Mouse (Mus musculus): Measurements from ENCODE around the gene Tmem63a. TPM values are rescaled to one million over a fixed set of nuclear protein-coding genes. Genes with fewer than 3 reads are reported as not detected.

The Tmem63a gene
- polyA plus RNA-seq, 1 experiment: 38.5 TPM

DNA sequence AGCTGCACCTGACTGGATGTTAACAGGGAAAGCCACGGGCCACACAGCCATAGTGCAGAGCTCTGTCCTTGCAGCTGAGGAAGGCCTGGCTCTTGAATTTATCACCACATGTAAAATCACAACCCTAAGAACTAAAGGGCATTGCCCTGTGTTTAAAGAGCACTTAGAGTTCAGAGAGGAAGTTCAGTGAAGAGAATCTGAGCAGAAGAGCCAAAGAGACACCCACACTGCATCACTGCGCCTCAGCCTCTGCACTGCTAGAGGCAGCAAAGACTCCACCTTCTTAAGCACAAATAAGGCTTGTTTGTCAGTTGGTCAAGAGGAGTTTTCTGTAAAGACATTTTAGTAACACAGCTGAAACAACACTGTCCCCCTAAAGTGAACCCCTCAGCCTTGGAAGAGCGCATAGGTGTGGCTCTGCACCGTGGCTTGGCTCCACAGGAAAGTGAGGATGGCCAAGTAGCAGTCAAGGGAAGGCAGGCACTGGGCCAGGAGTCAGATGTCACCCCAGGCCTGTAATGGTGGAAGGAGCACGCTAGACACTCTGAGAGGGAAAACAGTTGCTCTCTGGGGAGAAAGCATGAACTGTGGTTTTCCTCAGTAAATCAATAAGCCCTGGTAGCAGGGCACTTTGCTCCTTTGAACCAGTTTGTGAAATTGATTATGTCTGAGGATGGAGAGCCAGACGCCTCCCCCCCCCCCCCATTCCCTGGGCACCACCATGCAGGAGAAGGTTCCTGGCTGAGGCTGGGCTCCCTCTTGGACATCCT lies 72.8 kb downstream of the Tmem63a start:
- H3K36me3 ChIP-seq (ENCODE audit: control insufficient read depth, insufficient read depth): peaks cover 20% of the 10 kb centered on the region
- no peak for TF ChIP-seq MYOD1 (IDR thresholded peaks at IDR 0.05; ENCODE audit: control insufficient read depth, insufficient read length, low read depth)
- no peak for TF ChIP-seq CEBPB (IDR thresholded peaks at IDR 0.05; ENCODE audit: low read depth)
- no peak for TF ChIP-seq USF1 (IDR thresholded peaks at IDR 0.05; ENCODE audit: low read depth)
- no peak overlapping the region for H3K4me3 ChIP-seq (ENCODE audit: insufficient read depth, poor library complexity, severe bottlenecking)
- H3K79me2 ChIP-seq (ENCODE audit: control insufficient read depth, insufficient read depth): peaks cover 23% of the 10 kb centered on the region
- H3ac ChIP-seq (ENCODE audit: control insufficient read depth, insufficient read length, low read depth): no peak overlapping the region
- H3K27me3 ChIP-seq (ENCODE audit: control insufficient read depth, insufficient read depth, insufficient read length): no peaks in the 10 kb centered on the region
- H3K79me3 ChIP-seq (ENCODE audit: low read depth): peaks cover 2% of the 10 kb centered on the region

DNA sequence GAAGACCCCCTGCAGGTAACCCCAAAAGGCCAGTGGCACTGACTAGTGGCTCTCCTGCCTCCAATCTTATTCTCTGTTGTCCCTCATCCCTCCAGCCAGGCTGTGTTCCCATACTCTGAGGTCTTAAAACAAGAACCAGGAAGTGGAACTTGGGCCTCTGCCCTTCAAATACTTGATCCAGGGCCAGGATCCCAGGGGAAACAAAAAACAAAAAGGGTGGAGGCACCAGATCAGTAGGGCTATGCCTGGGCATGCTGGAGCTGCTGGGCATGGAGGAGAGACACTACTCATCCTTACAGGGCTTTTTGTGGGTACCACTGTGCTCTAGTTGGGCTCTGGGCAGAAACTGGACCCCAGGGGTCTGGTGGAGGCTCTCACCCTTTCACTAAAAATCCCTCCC lies 73.4 kb downstream of the Tmem63a start:
- H3K4me3 ChIP-seq (ENCODE audit: insufficient read depth, poor library complexity, severe bottlenecking): no peak overlapping the region
- H3K79me2 ChIP-seq (ENCODE audit: control insufficient read depth, insufficient read depth): peaks cover 23% of the 10 kb centered on the region
- H3K27me3 ChIP-seq (ENCODE audit: control insufficient read depth, insufficient read depth, insufficient read length): no peaks in the 10 kb centered on the region
- H3ac ChIP-seq (ENCODE audit: control insufficient read depth, insufficient read length, low read depth): no peak overlapping the region
- H3K79me3 ChIP-seq (ENCODE audit: low read depth): peaks cover 2% of the 10 kb centered on the region
- TF ChIP-seq MAX (IDR thresholded peaks at IDR 0.05): no peak
- TF ChIP-seq FOSL1 (IDR thresholded peaks at IDR 0.05; ENCODE audit: insufficient read depth, low read length, poor library complexity, severe bottlenecking): no peak
- peaks cover 20% of the 10 kb centered on the region for H3K36me3 ChIP-seq (ENCODE audit: control insufficient read depth, insufficient read depth)

DNA sequence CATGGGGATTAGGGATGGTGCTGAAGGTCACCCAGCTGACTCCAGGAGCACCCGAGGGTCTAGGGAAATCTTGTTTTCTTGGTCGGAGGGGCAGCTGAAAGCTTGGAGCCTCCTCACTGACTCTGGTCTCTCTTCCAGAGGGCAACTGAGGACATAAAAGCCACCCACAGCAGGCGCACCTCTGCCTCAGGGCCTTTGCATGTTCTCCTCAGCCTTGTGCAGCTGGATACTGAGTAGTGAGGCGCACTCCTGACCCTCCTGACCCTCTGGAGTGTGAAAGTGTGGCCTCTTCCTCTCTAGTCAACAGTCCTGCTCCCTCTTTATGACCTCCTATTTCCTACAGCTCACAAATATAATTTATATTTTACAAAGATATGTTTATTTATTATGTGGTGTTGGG lies 73.9 kb downstream of the Tmem63a start:
- H3ac ChIP-seq (ENCODE audit: control insufficient read depth, insufficient read length, low read depth): peak overlapping the region; percentile 14
- H3K27me3 ChIP-seq (ENCODE audit: control insufficient read depth, insufficient read depth, insufficient read length): no peaks in the 10 kb centered on the region
- no peak overlapping the region for H3K4me3 ChIP-seq (ENCODE audit: insufficient read depth, poor library complexity, severe bottlenecking)
- no peak for TF ChIP-seq CTCF (IDR thresholded peaks at IDR 0.05; ENCODE audit: control insufficient read depth, insufficient read depth, insufficient read length)
- TF ChIP-seq MAX (IDR thresholded peaks at IDR 0.05): no peak
- TF ChIP-seq FOSL1 (IDR thresholded peaks at IDR 0.05; ENCODE audit: insufficient read depth, low read length, poor library complexity, severe bottlenecking): no peak
- no peak for TF ChIP-seq CEBPB (IDR thresholded peaks at IDR 0.05; ENCODE audit: low read depth)
- no peak for TF ChIP-seq MYOD1 (IDR thresholded peaks at IDR 0.05; ENCODE audit: control insufficient read depth, insufficient read length, low read depth)
- TF ChIP-seq MYOG (IDR thresholded peaks at IDR 0.05; ENCODE audit: control insufficient read depth, extremely low read depth, insufficient read length): no peak
- TF ChIP-seq USF1 (IDR thresholded peaks at IDR 0.05; ENCODE audit: low read depth): no peak
- peaks cover 23% of the 10 kb centered on the region for H3K79me2 ChIP-seq (ENCODE audit: control insufficient read depth, insufficient read depth)
- peaks cover 2% of the 10 kb centered on the region for H3K79me3 ChIP-seq (ENCODE audit: low read depth)
- peaks cover 20% of the 10 kb centered on the region for H3K36me3 ChIP-seq (ENCODE audit: control insufficient read depth, insufficient read depth)

GRCm38 (mm10) chr1:181016532-181017131 lies 74.5 kb downstream of the Tmem63a start:
- H3K79me3 ChIP-seq (ENCODE audit: low read depth): peaks cover 2% of the 10 kb centered on the region

GRCm38 (mm10) chr1:181017212-181017711 lies 75.1 kb downstream of the Tmem63a start:
- H3K36me3 ChIP-seq (ENCODE audit: control insufficient read depth, insufficient read depth): peaks cover 19% of the 10 kb centered on the region
- H3K79me3 ChIP-seq (ENCODE audit: low read depth): peaks cover 2% of the 10 kb centered on the region
- H3K27me3 ChIP-seq (ENCODE audit: control insufficient read depth, insufficient read depth, insufficient read length): no peaks in the 10 kb centered on the region
- peaks cover 23% of the 10 kb centered on the region for H3K79me2 ChIP-seq (ENCODE audit: control insufficient read depth, insufficient read depth)
- no peak for TF ChIP-seq USF1 (IDR thresholded peaks at IDR 0.05; ENCODE audit: low read depth)
- no peak for TF ChIP-seq CEBPB (IDR thresholded peaks at IDR 0.05; ENCODE audit: low read depth)
- no peak for TF ChIP-seq CTCF (IDR thresholded peaks at IDR 0.05; ENCODE audit: control insufficient read depth, insufficient read depth, insufficient read length)
- TF ChIP-seq MYOG (IDR thresholded peaks at IDR 0.05; ENCODE audit: control insufficient read depth, extremely low read depth, insufficient read length): no peak
- TF ChIP-seq MAX (IDR thresholded peaks at IDR 0.05): no peak
- no peak for TF ChIP-seq MYOD1 (IDR thresholded peaks at IDR 0.05; ENCODE audit: control insufficient read depth, insufficient read length, low read depth)
- TF ChIP-seq FOSL1 (IDR thresholded peaks at IDR 0.05; ENCODE audit: insufficient read depth, low read length, poor library complexity, severe bottlenecking): no peak
- H3ac ChIP-seq (ENCODE audit: control insufficient read depth, insufficient read length, low read depth): peak overlapping the region; percentile 71
- peak overlapping the region; percentile 50 for H3K4me3 ChIP-seq (ENCODE audit: insufficient read depth, poor library complexity, severe bottlenecking)

More at GRCm38 (mm10) chr1:181016532-181017131, 74.5 kb downstream of the Tmem63a start:
- Histone ChIP-seq H3K36me3 (ENCODE audit: control insufficient read depth, insufficient read depth) (peaks cover 20% of the 10 kb centered on the region), H3K4me3 (ENCODE audit: insufficient read depth, poor library complexity, severe bottlenecking) (peak overlapping the region; percentile 50), H3ac (ENCODE audit: control insufficient read depth, insufficient read length, low read depth) (peak overlapping the region; percentile 71), H3K79me2 (ENCODE audit: control insufficient read depth, insufficient read depth) (peaks cover 23% of the 10 kb centered on the region), H3K27me3 (ENCODE audit: control insufficient read depth, insufficient read depth, insufficient read length) (no peaks in the 10 kb centered on the region)
- TF ChIP-seq MAX (IDR thresholded peaks at IDR 0.05) (peak; percentile 15), USF1 (IDR thresholded peaks at IDR 0.05; ENCODE audit: low read depth) (peak; percentile 79), MYOG (IDR thresholded peaks at IDR 0.05; ENCODE audit: control insufficient read depth, extremely low read depth, insufficient read length) (no peak)

DNA sequence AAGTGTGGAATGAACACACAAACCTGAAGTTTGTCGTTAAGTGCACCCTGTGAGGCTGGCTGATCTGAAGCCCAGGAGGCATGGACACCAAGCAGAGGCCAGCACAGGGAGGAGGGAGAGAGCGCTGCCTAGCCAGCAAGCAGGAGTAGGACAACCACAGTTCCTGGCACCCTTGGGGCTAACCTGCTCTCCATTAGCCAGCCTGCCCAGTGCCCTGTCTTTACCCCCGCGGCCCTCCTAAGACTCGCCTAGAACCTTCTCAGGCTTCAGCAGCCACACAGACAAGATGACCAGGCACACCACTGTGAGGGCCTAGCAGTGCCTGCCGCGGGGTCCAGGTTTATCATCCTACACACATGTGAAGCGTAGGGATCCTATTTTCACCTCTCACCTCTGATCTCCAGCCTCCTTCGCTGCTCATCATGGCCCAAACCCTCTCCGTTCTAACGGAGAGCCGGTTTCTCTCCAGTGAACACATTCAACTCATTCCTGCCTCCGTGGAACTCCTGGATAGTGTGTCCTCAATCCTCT lies 75.8 kb downstream of the Tmem63a start:
- H3ac ChIP-seq (ENCODE audit: control insufficient read depth, insufficient read length, low read depth): no peak overlapping the region
- peaks cover 22% of the 10 kb centered on the region for H3K79me2 ChIP-seq (ENCODE audit: control insufficient read depth, insufficient read depth)
- TF ChIP-seq MYOG (IDR thresholded peaks at IDR 0.05; ENCODE audit: control insufficient read depth, extremely low read depth, insufficient read length) (no peak), MAX (IDR thresholded peaks at IDR 0.05) (no peak), CTCF (IDR thresholded peaks at IDR 0.05; ENCODE audit: control insufficient read depth, insufficient read depth, insufficient read length) (no peak), MYOD1 (IDR thresholded peaks at IDR 0.05; ENCODE audit: control insufficient read depth, insufficient read length, low read depth) (no peak), CEBPB (IDR thresholded peaks at IDR 0.05; ENCODE audit: low read depth) (no peak), USF1 (IDR thresholded peaks at IDR 0.05; ENCODE audit: low read depth) (no peak), FOSL1 (IDR thresholded peaks at IDR 0.05; ENCODE audit: insufficient read depth, low read length, poor library complexity, severe bottlenecking) (no peak)
- H3K79me3 ChIP-seq (ENCODE audit: low read depth): peaks cover 2% of the 10 kb centered on the region
- H3K4me3 ChIP-seq (ENCODE audit: insufficient read depth, poor library complexity, severe bottlenecking): no peak overlapping the region
- peaks cover 12% of the 10 kb centered on the region for H3K36me3 ChIP-seq (ENCODE audit: control insufficient read depth, insufficient read depth)
- peaks cover 1% of the 10 kb centered on the region for H3K27me3 ChIP-seq (ENCODE audit: control insufficient read depth, insufficient read depth, insufficient read length)

Data from C2C12 (cell line).